Mouse (Mus musculus) heart, postnatal 0 days (tissue): ENCODE measurements around the gene Nphp3. TPM values are rescaled to one million over a fixed set of nuclear protein-coding genes. Genes with fewer than 3 reads are reported as not detected.

Experiments used
- ATAC-seq: fragments of 200-750 bp; cut with Nextera tagmentation; 2 replicates; pipeline ENCODE4 v1.8.0; 2017; ENCODE audit warnings: low read depth, moderate number of reproducible peaks, moderate library complexity; ENCODE audit not compliant: insufficient read depth
- DNase-seq: peaks from one replicate; pipeline ENCODE4 v3.0.0-alpha.2; 2016; ENCODE audit warnings: low spot score
- H3K27ac ChIP-seq: fragments of 300-500 bp; sonication (generic); 2 replicates; pipeline ENCODE4 v1.5.1; 2014; ENCODE audit warnings: low read depth, mild to moderate bottlenecking
- H3K27me3 ChIP-seq: fragments of 300-500 bp; sonication (generic); 2 replicates; pipeline ENCODE4 v1.6.1; 2014; ENCODE audit warnings: low read length, mixed read lengths; ENCODE audit not compliant: control insufficient read depth, insufficient read depth
- H3K36me3 ChIP-seq: fragments of 300-500 bp; sonication (generic); replicated peaks from 2 replicates; pipeline ENCODE4 v1.6.1; 2014; ENCODE audit warnings: low read length, mixed read lengths; ENCODE audit not compliant: control insufficient read depth, insufficient read depth
- H3K4me1 ChIP-seq: fragments of 300-500 bp; sonication (generic); 2 replicates; pipeline ENCODE4 v1.6.1; 2014; ENCODE audit warnings: antibody characterized with exemption; ENCODE audit not compliant: control insufficient read depth, insufficient read depth
- H3K4me2 ChIP-seq: fragments of 300-500 bp; sonication (generic); 2 replicates; pipeline ENCODE4 v1.6.1; 2014; ENCODE audit warnings: low read depth, mild to moderate bottlenecking, low read length, moderate library complexity
- H3K4me3 ChIP-seq: fragments of 300-500 bp; sonication (generic); 2 replicates; pipeline ENCODE4 v1.5.1; 2014; ENCODE audit warnings: low read depth, low read length
- H3K9ac ChIP-seq: fragments of 300-500 bp; sonication (generic); replicated peaks from 2 replicates; pipeline ENCODE4 v1.6.1; 2014; ENCODE audit warnings: low read depth, low read length, mixed read lengths
- H3K9me3 ChIP-seq: fragments of 300-500 bp; sonication (generic); replicated peaks from 2 replicates; pipeline ENCODE4 v1.6.1; 2016; ENCODE audit warnings: low read length; ENCODE audit not compliant: control insufficient read depth
- CTCF ChIP-seq: IDR thresholded peaks from 2 replicates; pipeline ENCODE4 v1.5.1; 2016; ENCODE audit warnings: antibody characterized with exemption, control low read depth, low read depth
- EP300 ChIP-seq: IDR thresholded peaks from 2 replicates; pipeline ENCODE4 v1.6.1; 2016; ENCODE audit warnings: antibody characterized with exemption, low read depth
- WGBS: fragments of 180-500 bp; shearing (Covaris S2); extraction: QIAGEN DNeasy Blood & Tissue Kit; methylation state at CpG from one replicate; pipeline ENCODE4 v1.1.7; 2014; 5-methylcytosine and 5-hydroxymethylcytosine counted together
- polyA plus RNA-seq: library from polyadenylated mRNA; unstranded; fragments of >200 nt; fragmentation: Nextera tagmentation; extraction: Ambion mirVana; gene quantifications from 2 replicates; pipeline ENCODE4 v1.2.1, GENCODE M21; 2015
- total RNA-seq: library from RNA; depleted of rRNA; stranded (reverse); fragments of >200 nt; gene quantifications from 2 replicates; pipeline ENCODE4 v1.2.3, GENCODE M21; 2014; ENCODE audit warnings: low replicate concordance

Nphp3 gene
- total and polyA plus RNA-seq, 2 experiments from 2014 or later = 2.0 to 9.8 TPM

DNA sequence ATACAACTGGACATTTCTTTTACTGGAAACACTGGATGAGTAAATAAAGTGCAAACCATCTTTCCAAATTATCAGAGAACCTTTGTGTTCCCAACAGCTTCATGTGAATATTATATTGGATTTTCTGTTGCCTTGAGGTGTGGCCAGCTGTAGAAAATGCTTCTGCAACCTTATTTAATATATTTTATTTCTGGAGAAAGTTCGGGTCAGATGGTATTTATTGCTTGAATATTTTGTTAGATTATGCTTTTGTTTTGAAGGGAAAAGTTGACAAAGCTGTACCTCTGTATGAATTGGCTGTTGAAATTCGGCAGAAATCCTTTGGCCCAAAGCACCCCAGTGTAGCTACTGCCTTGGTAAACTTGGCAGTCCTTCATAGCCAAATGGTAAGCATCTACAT is 38.0 kb downstream of the Nphp3 start, which contains the start of gene Gm28305:
Gene Gm28305, plus strand, starts transcription at position 301 of the 400 bp plus-strand sequence.
- Histone ChIP-seq H3K36me3 (peaks cover 12% of the 10 kb centered on the region), H3K9ac (no peak within 1 kb of the TSS)

DNA sequence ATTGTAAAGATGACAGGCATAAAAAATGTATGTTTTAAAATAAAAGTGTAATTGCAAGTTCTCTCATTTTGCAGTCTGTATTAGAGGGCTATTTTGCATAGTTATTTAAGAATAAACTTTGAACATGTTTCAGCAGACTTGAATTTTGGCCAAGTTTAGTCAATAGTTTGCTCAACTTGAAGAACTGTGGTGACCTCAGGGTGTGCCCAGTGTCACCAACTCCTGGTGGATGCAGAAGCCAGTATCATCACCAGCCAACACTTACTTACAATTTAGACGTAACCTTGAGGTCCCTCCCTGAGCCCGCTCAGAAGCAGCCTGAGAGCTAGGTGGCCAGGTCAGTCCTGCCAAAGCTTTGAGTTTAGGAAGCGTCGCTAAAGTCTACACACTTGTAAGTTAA is 41.3 kb downstream of the Nphp3 start:
- Histone ChIP-seq H3K27me3 (no peaks in the 10 kb centered on the region), H3K36me3 (peaks cover 32% of the 10 kb centered on the region), H3K4me3 (no peak overlapping the region), H3K4me1 (no peaks in the 10 kb centered on the region), H3K9ac (no peak overlapping the region), H3K27ac (no peak overlapping the region), H3K4me2 (no peak overlapping the region), H3K9me3 (no peaks in the 10 kb centered on the region)
- DNase-seq = no peak
- TF ChIP-seq EP300 (no peak), CTCF (no peak)
- 76% methylated on average over 4 of the region's 4 CpGs for WGBS
- ATAC-seq = no peak

More for the DNA sequence above, 38.0 kb downstream of the Nphp3 start, which contains the start of gene Gm28305:
- Histone ChIP-seq H3K27ac (no peak within 1 kb of the TSS), H3K4me3 (no peak within 1 kb of the TSS), H3K27me3 (no peaks in the 10 kb centered on the region), H3K4me1 (no peaks in the 10 kb centered on the region), H3K4me2 (no peak within 1 kb of the TSS), H3K9me3 (no peaks in the 10 kb centered on the region)
- no peak for DNase-seq
- 56% methylated on average over 2 of the region's 2 CpGs for WGBS
- TF ChIP-seq CTCF = no peak
- TF ChIP-seq EP300 = no peak
- ATAC-seq = no peak

DNA sequence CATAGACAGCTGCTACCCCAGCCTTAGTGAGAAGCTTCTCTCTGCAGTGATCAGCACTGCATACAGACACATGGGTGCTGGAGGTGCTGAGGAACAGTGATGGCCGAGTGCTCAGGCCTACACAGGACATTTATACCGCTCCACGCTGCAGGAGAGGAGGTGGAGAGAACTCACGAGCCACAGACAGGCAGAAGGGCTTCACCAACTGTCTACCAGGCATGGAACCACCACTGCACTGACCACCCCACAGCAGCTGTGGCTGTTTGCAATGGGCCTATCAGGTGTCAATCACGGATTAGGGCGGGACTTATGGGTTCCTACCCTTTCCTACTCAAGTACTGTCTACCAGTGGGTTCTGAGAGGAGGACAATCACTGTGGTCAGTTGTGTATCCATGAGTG is 48.7 kb downstream of the Nphp3 start:
- Histone ChIP-seq H3K36me3 (peaks cover 95% of the 10 kb centered on the region), H3K9ac (no peak overlapping the region), H3K4me2 (no peak overlapping the region), H3K9me3 (no peaks in the 10 kb centered on the region), H3K4me3 (no peak overlapping the region), H3K27me3 (no peaks in the 10 kb centered on the region), H3K27ac (no peak overlapping the region), H3K4me1 (no peaks in the 10 kb centered on the region)
- ATAC-seq (no peak), DNase-seq (no peak)
- 88% methylated on average over 6 of the region's 6 CpGs for WGBS
- no peak for TF ChIP-seq EP300
- no peak for TF ChIP-seq CTCF

DNA sequence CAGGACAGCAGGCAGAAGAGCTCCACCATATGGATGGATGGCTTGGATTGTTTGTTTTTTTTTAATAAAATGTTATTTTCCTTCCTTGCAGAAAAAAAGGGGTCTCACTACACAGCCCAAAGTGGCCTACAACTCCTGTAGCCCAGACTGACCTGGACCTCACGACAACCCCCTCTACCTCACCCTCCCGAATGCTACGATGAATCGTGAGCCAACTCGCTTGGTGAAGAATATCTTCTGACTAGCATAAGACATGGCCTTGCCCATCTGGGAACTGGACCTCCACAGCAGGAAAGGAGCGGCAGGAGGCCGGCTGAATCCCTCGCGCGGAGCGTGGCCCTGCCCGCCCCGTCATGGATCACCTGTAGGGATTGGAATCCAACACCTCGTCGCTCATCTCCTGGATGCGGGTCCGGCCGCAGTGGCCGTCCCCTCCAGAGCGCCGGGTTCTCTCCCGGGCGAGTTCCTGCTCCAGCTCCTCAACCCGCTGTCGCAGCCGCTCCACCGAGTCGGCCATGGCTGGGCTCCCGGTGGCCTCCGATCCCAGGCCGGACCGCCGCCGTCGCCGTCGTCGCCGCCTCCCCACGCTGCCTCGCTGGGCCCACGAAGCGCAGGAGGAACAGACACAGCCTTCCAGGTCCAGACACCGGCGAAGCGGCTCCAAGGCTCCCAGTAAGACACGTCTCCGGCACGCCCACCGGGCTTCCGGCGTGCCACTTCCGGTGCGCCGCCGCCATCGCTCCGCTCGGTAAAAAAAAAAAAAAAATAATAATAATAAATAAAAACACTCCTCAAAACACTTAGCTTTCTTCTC is 60.3 kb downstream of the Nphp3 start, which contains the start of gene Uba5:
Gene Uba5, minus strand, starts transcription at position 705 of the 814 bp plus-strand sequence.
- peaks cover 29% of the 10 kb centered on the region for H3K36me3 ChIP-seq
- peak within 1 kb of the TSS; percentile 97 for H3K4me3 ChIP-seq
- peak within 1 kb of the TSS; percentile 71 for H3K27ac ChIP-seq
- H3K9ac ChIP-seq = peak within 1 kb of the TSS; percentile 84
- DNase-seq = peak; percentile 43
- H3K4me1 ChIP-seq = peaks cover 13% of the 10 kb centered on the region
- ATAC-seq = peak; percentile 74
- H3K9me3 ChIP-seq = no peaks in the 10 kb centered on the region
- WGBS = under 1% methylated on average over 56 of the region's 59 CpGs
- TF ChIP-seq CTCF = no peak
- TF ChIP-seq EP300 = no peak
- H3K4me2 ChIP-seq = peak within 1 kb of the TSS; percentile 77
- H3K27me3 ChIP-seq = no peaks in the 10 kb centered on the region

DNA sequence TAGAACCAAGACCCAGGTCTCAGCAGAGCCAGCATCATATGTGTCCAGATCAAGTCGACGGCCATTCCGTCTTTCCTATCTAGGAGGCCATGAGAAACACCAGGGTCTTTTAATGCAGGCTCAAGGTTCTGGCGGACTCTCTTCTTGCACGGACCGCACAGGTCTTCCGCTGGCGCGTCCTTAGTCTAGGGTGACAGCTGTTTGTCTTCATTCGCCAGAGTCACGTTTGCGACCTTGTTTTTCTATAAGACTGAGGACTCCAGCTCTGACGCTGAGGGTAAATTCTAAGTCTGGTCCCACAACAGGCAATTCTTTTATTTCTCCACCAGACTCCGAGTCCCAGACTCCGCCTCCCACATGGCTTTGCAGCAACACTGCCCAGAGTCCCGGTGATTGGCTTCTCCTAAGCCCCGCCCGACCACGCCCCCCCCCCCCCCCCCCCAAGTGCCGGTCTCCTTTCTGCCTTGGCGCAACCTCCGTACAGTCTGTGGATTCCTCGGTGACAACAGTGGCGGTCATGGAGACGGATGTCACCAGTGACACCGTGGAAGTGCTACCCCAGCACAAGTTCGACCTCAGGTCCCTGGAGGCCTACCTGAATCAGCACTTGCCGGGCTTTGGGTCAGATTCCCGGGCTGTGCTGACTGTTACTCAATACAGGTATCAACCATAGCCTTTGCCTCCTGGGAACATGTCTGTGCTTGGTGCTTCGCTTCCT is 61.1 kb downstream of the Nphp3 start, which contains the start of gene Acad11:
Gene Acad11, plus strand, starts transcription at position 134 of the 718 bp plus-strand sequence.
- Histone ChIP-seq H3K4me2 (peak within 1 kb of the TSS; percentile 77), H3K9ac (peak within 1 kb of the TSS; percentile 84), H3K36me3 (peaks cover 22% of the 10 kb centered on the region), H3K27me3 (no peaks in the 10 kb centered on the region), H3K9me3 (no peaks in the 10 kb centered on the region), H3K4me1 (peaks cover 13% of the 10 kb centered on the region), H3K4me3 (peak within 1 kb of the TSS; percentile 97), H3K27ac (peak within 1 kb of the TSS; percentile 71)
- TF ChIP-seq EP300 (no peak), CTCF (no peak)
- WGBS = under 1% methylated on average over 27 of the region's 30 CpGs
- DNase-seq (peak; percentile 86), ATAC-seq (peak; percentile 97)
